Mouse (Mus musculus) ES-Bruce4 (cell line): ENCODE data around the gene Fbxw11.

Experiments used
- CTCF ChIP-seq: IDR thresholded peaks from one replicate; pipeline ENCODE4 v1.8.1; 2011; ENCODE audit warnings: low read depth, low read length
- EP300 ChIP-seq: IDR thresholded peaks from 2 replicates; pipeline ENCODE4 v1.6.1; 2011; ENCODE audit warnings: low read depth, low read length; ENCODE audit not compliant: insufficient read depth
- POLR2A ChIP-seq: IDR thresholded peaks from one replicate; pipeline ENCODE4 v1.8.1; 2011; ENCODE audit warnings: low read length; ENCODE audit not compliant: insufficient read depth

DNA sequence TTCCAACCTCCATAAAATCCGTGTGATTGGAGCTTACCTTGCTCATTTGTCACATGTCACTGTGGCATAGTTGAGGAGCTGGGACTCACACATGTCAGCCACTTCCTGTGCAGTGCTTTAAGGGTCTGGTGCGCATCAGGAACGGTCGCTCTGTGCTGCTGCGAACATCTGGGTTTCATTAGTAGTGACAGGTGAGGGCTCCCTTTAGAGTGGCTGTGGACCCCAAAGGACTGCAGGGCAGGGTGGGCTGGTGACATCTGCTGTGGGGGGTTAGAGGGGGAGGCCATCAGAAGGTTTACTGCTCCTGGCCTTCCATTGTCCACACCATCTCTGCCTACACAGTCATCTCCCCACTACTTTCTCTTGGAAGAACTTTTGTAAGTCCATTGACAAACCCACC lies 101.4 kb downstream of the Fbxw11 start:
- no peak for TF ChIP-seq POLR2A
- no peak for TF ChIP-seq CTCF
- TF ChIP-seq EP300: no peak
